Mouse (Mus musculus): ENCODE measurements around the gene Mapt. TPM values are rescaled to one million over a fixed set of nuclear protein-coding genes. Genes with fewer than 3 reads are reported as not detected.

The Mapt gene
- polyA plus RNA-seq, 1 experiment from 2014 or later = 5.5 TPM

- Histone ChIP-seq H3K36me3 (peaks cover 8% of the 10 kb centered on the region), H3K4me2 (no peak overlapping the region), H3K9ac (no peak overlapping the region), H3K4me3 (no peak overlapping the region), H3K27ac (no peak overlapping the region), H3K27me3 (no peaks in the 10 kb centered on the region), H3K4me1 (peaks cover 8% of the 10 kb centered on the region; the same call in 1 of the 2 replicates), H3K9me3 (no peaks in the 10 kb centered on the region)
- no peak for ATAC-seq (ENCODE audit: insufficient number of reproducible peaks, low FRiP score, low TSS enrichment, low read depth)
- whole genome bisulfite sequencing = 91% methylated on average over 1 of the region's 1 CpGs
These were observed 96.3 kb downstream of the Mapt start for GRCm38 (mm10) chr11:104327462-104327861.

GRCm38 (mm10) chr11:104327946-104328345, 96.8 kb downstream of the Mapt start:
- peaks cover 8% of the 10 kb centered on the region; the same call in 1 of the 2 replicates for H3K4me1 ChIP-seq
- 82% methylated on average over 6 of the region's 6 CpGs for WGBS
- ATAC-seq (ENCODE audit: insufficient number of reproducible peaks, low FRiP score, low TSS enrichment, low read depth) = no peak

GRCm38 (mm10) chr11:104329185-104329926, 98.2 kb downstream of the Mapt start:
- Histone ChIP-seq H3K9ac (no peak overlapping the region), H3K9me3 (no peaks in the 10 kb centered on the region), H3K27ac (no peak overlapping the region), H3K27me3 (no peaks in the 10 kb centered on the region), H3K4me2 (no peak overlapping the region), H3K4me1 (peaks cover 8% of the 10 kb centered on the region; the same call in 1 of the 2 replicates), H3K36me3 (peaks cover 22% of the 10 kb centered on the region), H3K4me3 (no peak overlapping the region)
- no peak for ATAC-seq (ENCODE audit: insufficient number of reproducible peaks, low FRiP score, low TSS enrichment, low read depth)
- WGBS = 81% methylated on average over 11 of the region's 11 CpGs

More at GRCm38 (mm10) chr11:104327946-104328345, 96.8 kb downstream of the Mapt start:
- no peaks in the 10 kb centered on the region for H3K9me3 ChIP-seq
- no peak overlapping the region for H3K4me3 ChIP-seq
- no peak overlapping the region for H3K27ac ChIP-seq
- H3K9ac ChIP-seq = no peak overlapping the region
- no peaks in the 10 kb centered on the region for H3K27me3 ChIP-seq
- peaks cover 13% of the 10 kb centered on the region for H3K36me3 ChIP-seq
- H3K4me2 ChIP-seq = no peak overlapping the region

GRCm38 (mm10) chr11:104330151-104330550, 99.0 kb downstream of the Mapt start:
- Histone ChIP-seq H3K9me3 (no peaks in the 10 kb centered on the region), H3K36me3 (peaks cover 30% of the 10 kb centered on the region), H3K4me3 (no peak overlapping the region), H3K4me2 (no peak overlapping the region), H3K27ac (no peak overlapping the region), H3K4me1 (peaks cover 8% of the 10 kb centered on the region; the same call in 1 of the 2 replicates), H3K9ac (no peak overlapping the region), H3K27me3 (no peaks in the 10 kb centered on the region)
- WGBS = 84% methylated on average over 4 of the region's 4 CpGs
- no peak for ATAC-seq (ENCODE audit: insufficient number of reproducible peaks, low FRiP score, low TSS enrichment, low read depth)

GRCm38 (mm10) chr11:104331208-104331607, 100.0 kb downstream of the Mapt start:
- 86% methylated on average over 3 of the region's 3 CpGs for WGBS
- Histone ChIP-seq H3K9me3 (no peaks in the 10 kb centered on the region), H3K36me3 (peaks cover 40% of the 10 kb centered on the region)

GRCm38 (mm10) chr11:104332105-104332504, 100.9 kb downstream of the Mapt start:
- peaks cover 45% of the 10 kb centered on the region for H3K36me3 ChIP-seq
- no peaks in the 10 kb centered on the region for H3K27me3 ChIP-seq

More at GRCm38 (mm10) chr11:104331208-104331607, 100.0 kb downstream of the Mapt start:
- ATAC-seq (ENCODE audit: insufficient number of reproducible peaks, low FRiP score, low TSS enrichment, low read depth) = no peak
- H3K4me3 ChIP-seq = no peak overlapping the region
- H3K27me3 ChIP-seq = no peaks in the 10 kb centered on the region
- H3K27ac ChIP-seq = no peak overlapping the region
- H3K4me1 ChIP-seq = peaks cover 8% of the 10 kb centered on the region; the same call in 1 of the 2 replicates
- H3K9ac ChIP-seq = no peak overlapping the region
- H3K4me2 ChIP-seq = no peak overlapping the region

GRCm38 (mm10) chr11:104334115-104334514, 102.9 kb downstream of the Mapt start:
- no peak overlapping the region for H3K4me3 ChIP-seq
- 73% methylated on average over 5 of the region's 5 CpGs for WGBS
- peaks cover 65% of the 10 kb centered on the region for H3K36me3 ChIP-seq
- no peak overlapping the region for H3K4me2 ChIP-seq
- no peak for ATAC-seq (ENCODE audit: insufficient number of reproducible peaks, low FRiP score, low TSS enrichment, low read depth)
- no peak overlapping the region for H3K9ac ChIP-seq
- no peak overlapping the region for H3K27ac ChIP-seq
- no peaks in the 10 kb centered on the region for H3K9me3 ChIP-seq
- H3K4me1 ChIP-seq = peaks cover 1% of the 10 kb centered on the region; the same call in 1 of the 2 replicates
- H3K27me3 ChIP-seq = no peaks in the 10 kb centered on the region

More at GRCm38 (mm10) chr11:104332105-104332504, 100.9 kb downstream of the Mapt start:
- 86% methylated on average over 5 of the region's 5 CpGs for WGBS
- Histone ChIP-seq H3K27ac (no peak overlapping the region), H3K9me3 (no peaks in the 10 kb centered on the region), H3K4me1 (peaks cover 8% of the 10 kb centered on the region; the same call in 1 of the 2 replicates), H3K4me3 (no peak overlapping the region), H3K9ac (no peak overlapping the region), H3K4me2 (no peak overlapping the region)
- no peak for ATAC-seq (ENCODE audit: insufficient number of reproducible peaks, low FRiP score, low TSS enrichment, low read depth)

GRCm38 (mm10) chr11:104334946-104335345, 103.8 kb downstream of the Mapt start:
- no peaks in the 10 kb centered on the region for H3K9me3 ChIP-seq
- H3K4me1 ChIP-seq = no peaks in the 10 kb centered on the region
- no peak overlapping the region for H3K9ac ChIP-seq
- peaks cover 74% of the 10 kb centered on the region for H3K36me3 ChIP-seq
- no peak overlapping the region for H3K4me3 ChIP-seq
- ATAC-seq (ENCODE audit: insufficient number of reproducible peaks, low FRiP score, low TSS enrichment, low read depth) = no peak
- no peaks in the 10 kb centered on the region for H3K27me3 ChIP-seq
- 86% methylated on average over 13 of the region's 13 CpGs for WGBS
- no peak overlapping the region for H3K4me2 ChIP-seq
- H3K27ac ChIP-seq = no peak overlapping the region

GRCm38 (mm10) chr11:104346931-104347330, 115.7 kb downstream of the Mapt start:
- Histone ChIP-seq H3K36me3 (peaks cover 71% of the 10 kb centered on the region), H3K9me3 (no peaks in the 10 kb centered on the region), H3K27me3 (no peaks in the 10 kb centered on the region), H3K4me3 (no peak overlapping the region), H3K4me1 (no peaks in the 10 kb centered on the region), H3K27ac (no peak overlapping the region), H3K9ac (no peak overlapping the region), H3K4me2 (no peak overlapping the region)
- 69% methylated on average over 3 of the region's 3 CpGs for WGBS
- no peak for ATAC-seq (ENCODE audit: insufficient number of reproducible peaks, low FRiP score, low TSS enrichment, low read depth)

GRCm38 (mm10) chr11:104361790-104362189, 130.6 kb downstream of the Mapt start:
- Histone ChIP-seq H3K36me3 (peaks cover 11% of the 10 kb centered on the region; the same call in 1 of the 2 replicates), H3K27me3 (no peaks in the 10 kb centered on the region), H3K4me3 (no peak overlapping the region), H3K9me3 (no peaks in the 10 kb centered on the region), H3K27ac (no peak overlapping the region), H3K4me1 (no peaks in the 10 kb centered on the region), H3K4me2 (no peak overlapping the region), H3K9ac (no peak overlapping the region)
- no peak for ATAC-seq (ENCODE audit: insufficient number of reproducible peaks, low FRiP score, low TSS enrichment, low read depth)
- 20% methylated on average over 2 of the region's 2 CpGs for WGBS

- no peak for ATAC-seq (ENCODE audit: insufficient number of reproducible peaks, low FRiP score, low TSS enrichment, low read depth)
- H3K9ac ChIP-seq = no peak overlapping the region
- 0 out of 2 replicates have a peak, but pooled peaks cover 11% of the 10 kb centered on the region for H3K36me3 ChIP-seq
- no peak overlapping the region for H3K4me2 ChIP-seq
- H3K9me3 ChIP-seq = no peaks in the 10 kb centered on the region
- H3K4me1 ChIP-seq = no peaks in the 10 kb centered on the region
- H3K27me3 ChIP-seq = no peaks in the 10 kb centered on the region
- WGBS = 92% methylated on average over 1 of the region's 1 CpGs
- no peak overlapping the region for H3K4me3 ChIP-seq
- H3K27ac ChIP-seq = no peak overlapping the region
These were observed 131.5 kb downstream of the Mapt start for GRCm38 (mm10) chr11:104362704-104363103.

- Histone ChIP-seq H3K4me1 (no peaks in the 10 kb centered on the region), H3K27ac (no peak overlapping the region), H3K9me3 (no peaks in the 10 kb centered on the region), H3K9ac (no peak overlapping the region), H3K4me3 (no peak overlapping the region), H3K36me3 (0 out of 2 replicates have a peak, but pooled peaks cover 11% of the 10 kb centered on the region), H3K4me2 (no peak overlapping the region), H3K27me3 (no peaks in the 10 kb centered on the region)
- ATAC-seq (ENCODE audit: insufficient number of reproducible peaks, low FRiP score, low TSS enrichment, low read depth) = no peak
- WGBS = 96% methylated on average over 2 of the region's 2 CpGs
These were observed 132.8 kb downstream of the Mapt start for GRCm38 (mm10) chr11:104363823-104364600.
